Mouse (Mus musculus): ENCODE measurements at regions not wholly inside any gene's neighbourhood (a gene's known extent, or its start where the extent isn't known, plus 50 kb on each side); places are given as distances from the start of the nearest gene placed in this dataset.

DNA sequence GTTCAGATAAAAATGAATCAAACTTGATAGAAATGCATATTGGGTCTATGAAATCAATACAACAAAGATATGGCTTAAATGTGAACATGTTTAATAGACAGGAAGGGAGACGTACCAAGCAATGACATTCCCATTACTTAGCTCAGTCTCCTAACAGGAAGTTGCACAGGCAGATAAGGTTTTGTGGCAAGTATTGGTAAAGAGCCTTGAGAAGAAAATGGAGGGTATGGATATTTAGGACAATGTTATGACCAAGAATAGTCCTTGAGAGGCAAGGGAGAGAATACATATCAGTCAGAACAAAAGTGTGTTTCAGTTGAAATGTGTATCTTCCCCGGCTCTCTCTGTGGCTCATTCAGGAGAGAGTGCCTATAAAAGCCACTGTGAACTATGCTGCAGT lies 60.7 kb upstream of the Tab2 start:
- DNase-seq, result no peak

DNA sequence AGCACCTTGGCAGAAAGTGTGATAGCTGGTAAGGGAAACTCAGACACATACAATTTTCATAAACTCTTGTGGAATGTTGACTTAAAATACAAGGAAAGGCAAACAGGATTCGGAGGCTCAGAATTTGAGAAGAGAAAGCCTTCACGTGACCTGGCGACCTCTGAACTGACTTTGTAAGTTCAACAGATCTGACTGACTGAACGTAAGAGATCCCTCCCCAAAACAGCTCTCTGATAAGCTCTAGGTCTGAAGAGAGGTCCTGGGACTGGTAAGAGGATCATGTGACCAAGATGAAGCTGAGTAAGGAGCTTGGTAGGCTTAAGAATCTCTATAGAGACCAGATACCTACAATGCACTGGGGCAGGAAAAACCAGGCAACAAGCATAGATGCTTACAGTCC lies 55.7 kb upstream of the Tab2 start:
- DNase-seq, result no peak

DNA sequence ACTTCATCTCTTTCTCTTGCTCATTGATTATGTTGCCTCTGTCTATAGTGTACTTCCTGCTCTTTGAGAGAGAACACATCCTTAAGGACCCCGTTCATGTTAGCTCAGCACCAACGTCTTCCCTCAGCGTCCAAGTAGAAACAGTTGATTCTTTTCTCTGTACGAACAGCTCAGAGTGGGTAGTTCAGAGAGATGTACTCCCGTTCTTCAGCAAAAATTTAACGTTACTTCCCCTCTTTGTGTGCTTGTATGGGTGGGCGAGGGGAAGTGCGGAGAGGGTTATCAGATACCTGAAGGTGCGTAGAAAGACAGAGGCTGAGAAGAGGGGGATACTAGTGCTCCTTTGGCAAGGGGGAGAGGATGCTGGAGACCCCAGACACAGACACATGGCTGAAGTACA lies 55.1 kb upstream of the Tab2 start:
- no peak for DNase-seq

DNA sequence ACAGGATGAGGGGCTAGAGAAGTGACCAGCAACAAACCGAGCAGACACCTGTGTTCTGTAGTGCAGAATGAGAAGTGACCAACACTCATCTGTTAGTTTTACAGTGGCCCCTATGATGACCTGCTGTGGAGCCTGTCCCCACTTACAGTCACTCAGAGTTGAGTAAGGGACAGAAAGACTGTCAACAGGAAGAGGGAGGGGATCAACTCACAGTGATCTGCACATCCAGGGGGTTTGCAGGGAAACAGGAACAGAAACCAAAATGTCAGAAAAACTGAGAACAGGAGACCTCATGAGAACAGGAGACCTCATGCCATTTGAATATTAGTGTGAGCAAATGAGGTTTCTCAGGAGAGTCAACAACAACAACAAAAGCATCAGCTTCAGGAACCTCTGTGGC lies 53.8 kb upstream of the Tab2 start:
- DNase-seq, result no peak

DNA sequence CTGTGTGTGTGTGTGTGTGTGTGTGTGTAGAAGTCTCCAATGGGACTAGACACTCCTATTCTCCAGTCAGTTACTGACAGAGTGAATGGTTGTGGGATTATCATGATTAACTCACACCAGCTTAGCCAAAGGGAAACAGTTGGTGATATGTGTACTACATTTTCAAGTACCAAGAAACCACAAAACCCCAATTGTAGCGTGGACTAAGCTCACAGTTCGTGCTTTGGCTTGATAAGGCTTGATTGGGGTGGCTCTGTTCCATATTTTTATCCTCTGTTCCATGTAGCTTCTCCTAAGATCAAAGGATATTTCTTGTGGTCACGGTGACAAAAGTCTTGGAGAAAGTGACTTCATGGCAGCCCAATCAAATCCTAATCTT lies 51.9 kb upstream of the Tab2 start:
- DNase-seq, result no peak

DNA sequence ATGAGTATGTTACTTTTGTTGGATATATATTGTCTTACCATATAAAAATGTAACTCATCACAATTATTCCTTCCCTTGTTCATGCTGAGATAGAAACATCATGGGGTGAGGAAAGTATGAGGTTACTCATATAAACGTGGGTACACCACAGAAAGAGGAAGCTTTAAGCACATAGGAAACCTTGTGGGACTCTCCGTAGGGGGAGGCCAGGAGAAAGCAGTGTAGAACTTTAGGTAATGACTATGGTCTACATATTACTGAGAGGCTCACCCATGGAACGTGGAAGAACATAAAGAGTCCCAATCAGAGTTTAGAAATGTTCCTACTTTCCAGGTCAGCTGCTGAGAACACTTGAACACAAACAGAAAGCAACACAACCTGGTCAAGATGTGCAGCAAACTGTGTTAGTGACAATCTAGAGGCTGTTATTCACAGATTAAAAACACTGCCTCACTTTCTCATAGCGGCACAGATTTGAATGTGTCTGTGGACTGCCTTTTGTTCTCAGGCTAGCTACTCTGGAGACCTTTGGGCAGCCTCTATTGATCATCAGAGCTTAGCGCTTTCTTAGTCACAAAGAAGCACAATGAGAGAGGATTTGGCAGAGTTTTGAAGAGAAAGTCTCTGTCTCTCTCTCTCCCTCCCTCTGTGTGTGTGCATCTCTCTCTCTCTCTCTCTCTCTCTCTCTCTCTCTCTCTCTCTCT lies 51.4 kb upstream of the Tab2 start:
- no peak for DNase-seq
